Mouse (Mus musculus): ENCODE data around the gene Tmem145.
A peak's percentile ranks its signal among the peaks of the same experiment; 100 is the strongest.

Tmem145 gene

DNA sequence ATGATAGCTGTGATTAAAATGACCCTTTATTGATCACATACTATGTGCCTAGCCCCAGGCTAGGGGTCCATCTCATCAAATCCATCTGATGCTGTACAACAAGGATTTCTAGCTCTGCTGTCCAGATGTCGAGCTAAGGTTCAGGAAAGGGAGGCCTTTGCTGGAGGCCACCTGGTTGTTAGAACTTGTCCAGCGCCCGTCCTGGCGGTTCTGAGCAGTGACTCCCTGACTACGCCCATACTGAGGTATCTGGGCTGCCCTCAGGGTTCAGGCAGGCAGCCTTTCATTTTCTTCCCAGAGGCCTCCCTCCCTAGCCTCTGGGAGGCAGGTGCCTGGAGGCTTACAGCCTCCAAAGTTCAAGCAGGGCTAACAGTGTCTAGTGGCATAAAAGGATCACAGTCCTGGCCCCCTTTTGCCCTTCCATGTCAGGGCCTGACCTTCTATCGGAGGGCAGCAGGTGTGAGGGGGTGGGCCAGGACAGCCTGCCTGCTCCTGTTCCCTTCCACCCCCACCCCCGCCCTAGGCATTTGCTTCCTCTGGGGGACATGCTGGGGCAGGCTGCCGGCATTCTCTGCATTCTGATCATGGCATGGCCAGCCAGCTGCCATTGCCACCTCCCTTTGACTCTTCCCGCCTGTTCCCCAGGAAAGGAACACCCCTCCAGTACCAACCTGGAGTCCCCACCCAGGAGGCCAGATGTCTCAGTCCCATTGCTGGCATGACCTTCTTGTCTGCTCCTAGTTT, 30.2 kb upstream of the Tmem145 start:
- no peak for DNase-seq (ENCODE audit: extremely low spot score)

DNA sequence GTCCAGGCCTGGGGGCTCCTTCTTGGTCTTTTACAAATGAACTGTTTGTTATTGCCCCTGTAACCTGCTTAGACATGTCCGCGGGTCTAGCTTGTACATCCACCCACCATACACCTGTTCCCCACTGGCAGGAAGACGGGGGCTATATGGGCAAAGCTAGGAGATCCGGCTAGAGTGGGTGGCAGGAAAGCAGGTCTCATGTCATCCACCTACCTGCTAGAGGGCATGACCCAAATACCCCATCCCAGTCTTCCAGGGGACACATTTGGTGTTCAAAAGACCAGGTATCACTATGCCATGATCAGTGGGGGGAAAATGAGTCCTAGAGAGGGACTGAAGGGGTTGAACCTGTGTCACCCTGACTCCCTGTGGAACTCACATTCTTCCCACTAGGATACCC, 28.5 kb upstream of the Tmem145 start:
- no peak for DNase-seq (ENCODE audit: extremely low spot score)

DNA sequence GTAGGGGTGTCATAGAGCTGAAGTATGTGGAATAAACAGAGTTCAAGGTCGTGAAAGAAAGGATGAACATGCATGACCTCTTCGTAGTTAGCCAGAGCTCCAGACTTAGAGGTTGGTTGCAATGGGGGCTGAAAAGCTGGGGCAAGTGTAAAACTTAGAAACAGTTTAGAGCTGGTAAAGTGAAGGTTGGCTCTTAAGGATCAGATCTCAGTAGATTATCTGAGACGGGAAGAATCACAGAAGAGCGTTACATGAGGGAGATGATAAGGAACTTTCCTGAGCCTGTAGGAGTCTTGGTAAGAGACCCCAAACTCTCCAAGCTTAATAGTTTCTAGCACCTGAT, 27.9 kb upstream of the Tmem145 start:
- no peak for DNase-seq (ENCODE audit: extremely low spot score)

DNA sequence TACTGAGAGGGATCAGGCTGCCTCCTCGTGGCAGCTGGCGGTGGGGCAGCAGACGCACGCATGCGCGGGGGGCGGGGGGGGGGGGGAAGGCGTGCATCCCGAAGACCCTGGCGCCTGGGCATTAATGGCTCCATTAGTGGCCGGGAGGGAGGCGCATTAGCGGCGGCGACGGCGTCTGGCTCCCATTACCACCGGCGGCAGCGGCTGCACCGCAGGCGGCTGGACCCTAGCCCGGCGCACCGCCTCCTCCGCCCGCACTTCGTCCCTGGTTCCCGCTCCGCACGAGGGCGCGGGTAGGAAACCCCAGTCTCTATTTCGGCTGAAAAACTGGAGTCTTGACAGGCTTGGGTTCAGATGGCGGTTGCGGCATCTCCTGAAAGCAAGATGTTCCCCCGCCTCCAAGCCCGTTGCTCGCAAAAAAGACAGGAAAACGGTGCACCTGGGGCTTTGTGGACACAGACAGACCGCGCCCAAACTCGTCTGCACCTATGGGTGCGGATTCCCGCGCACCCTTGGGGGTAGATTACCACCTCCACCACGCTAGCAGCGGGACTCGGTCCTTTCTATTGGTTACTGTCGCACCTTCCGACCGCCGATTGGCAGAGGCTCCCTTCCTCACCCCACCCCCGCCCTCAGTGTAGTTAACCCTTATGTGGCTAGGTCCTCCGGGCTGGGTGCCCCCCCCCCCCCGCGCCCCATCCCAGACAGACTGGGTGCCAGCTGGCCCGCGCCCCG, 27.4 kb upstream of the Tmem145 start:
- peak; percentile 91 for DNase-seq (ENCODE audit: extremely low spot score)

DNA sequence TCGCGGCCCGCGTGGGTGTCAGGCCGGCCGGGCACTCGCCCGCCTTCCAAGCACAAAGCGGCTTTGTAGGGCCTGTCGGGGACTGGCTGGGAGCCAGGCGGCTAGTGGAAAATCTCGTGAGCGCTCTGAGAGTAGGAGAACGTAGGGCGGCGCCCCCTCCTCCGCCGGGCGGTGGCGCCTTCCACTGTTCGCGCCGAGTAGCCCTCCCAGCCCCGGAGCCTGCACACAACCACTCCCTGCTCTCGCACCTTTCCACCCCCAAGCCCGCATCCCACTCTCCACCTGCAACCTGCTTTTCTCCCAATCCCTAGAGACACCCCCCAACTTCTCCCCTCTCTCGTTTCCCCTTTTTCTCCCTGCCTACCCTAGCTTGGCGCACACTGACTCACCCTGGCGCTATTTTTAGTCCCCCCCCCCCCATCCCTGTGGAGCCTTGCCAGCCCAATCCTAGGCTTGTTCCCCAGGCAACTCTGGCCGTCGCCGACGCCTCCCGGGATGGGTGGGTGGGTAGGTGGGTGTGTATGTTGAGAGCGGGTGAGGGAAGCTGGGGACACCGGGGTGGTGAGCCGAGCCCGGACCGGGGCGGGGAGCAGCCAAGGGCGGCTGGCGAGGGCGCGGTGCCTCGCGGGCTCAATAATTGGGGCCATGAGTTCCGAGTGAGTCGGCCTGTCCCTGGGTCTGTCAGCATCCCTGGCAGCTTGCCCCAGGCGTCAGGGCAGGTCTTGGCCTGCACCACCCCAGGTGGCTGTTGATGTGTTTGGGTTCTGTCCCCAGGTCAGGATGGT, 26.6 kb upstream of the Tmem145 start:
- peak; percentile 88 for DNase-seq (ENCODE audit: extremely low spot score)

DNA sequence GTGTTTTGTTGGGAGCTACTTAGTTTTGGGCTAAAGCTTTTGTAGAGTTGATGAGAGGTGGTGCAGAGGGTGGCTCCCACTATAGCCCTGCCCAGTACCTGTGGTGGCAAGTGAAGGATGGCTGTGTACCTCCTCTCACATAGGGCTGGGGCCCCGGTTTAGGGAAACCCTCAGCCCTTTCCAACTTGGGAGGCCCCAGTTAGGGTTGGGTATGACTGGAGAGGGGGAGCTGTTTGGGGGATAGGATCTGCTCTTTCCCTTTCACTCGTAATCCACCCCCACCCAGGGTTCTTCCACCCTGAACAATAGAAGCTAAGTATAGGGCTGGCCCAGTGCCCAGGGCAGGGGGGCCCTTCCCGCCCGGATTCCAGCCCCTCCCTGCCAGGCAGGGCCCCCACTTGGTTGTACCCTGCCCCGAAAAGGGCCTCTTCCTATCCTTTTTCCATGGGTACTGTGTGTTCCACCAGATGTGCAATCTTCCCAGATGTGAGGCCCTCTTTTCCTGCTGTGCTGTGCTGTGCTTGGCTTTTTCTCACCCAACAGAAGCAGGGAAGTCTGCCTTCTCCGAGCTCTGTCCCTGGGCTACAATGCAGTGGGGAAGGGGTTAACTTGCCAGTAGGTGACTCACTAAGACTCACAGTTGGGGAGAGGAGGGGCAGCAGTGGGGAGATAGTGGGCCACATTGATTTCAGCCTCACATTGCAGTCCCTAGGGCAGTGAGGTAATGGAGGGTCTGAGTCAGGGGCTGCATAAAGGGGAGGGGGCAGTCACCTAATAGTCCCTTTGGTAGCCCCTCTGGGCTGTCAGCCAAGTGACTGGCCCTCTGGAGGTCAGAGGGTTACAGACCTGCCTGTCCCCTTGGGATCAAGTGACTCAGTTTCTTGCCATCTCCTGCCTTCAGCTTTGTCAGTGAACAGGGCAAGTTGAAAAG, 25.8 kb upstream of the Tmem145 start:
- peak; percentile 50 for DNase-seq (ENCODE audit: extremely low spot score)

DNA sequence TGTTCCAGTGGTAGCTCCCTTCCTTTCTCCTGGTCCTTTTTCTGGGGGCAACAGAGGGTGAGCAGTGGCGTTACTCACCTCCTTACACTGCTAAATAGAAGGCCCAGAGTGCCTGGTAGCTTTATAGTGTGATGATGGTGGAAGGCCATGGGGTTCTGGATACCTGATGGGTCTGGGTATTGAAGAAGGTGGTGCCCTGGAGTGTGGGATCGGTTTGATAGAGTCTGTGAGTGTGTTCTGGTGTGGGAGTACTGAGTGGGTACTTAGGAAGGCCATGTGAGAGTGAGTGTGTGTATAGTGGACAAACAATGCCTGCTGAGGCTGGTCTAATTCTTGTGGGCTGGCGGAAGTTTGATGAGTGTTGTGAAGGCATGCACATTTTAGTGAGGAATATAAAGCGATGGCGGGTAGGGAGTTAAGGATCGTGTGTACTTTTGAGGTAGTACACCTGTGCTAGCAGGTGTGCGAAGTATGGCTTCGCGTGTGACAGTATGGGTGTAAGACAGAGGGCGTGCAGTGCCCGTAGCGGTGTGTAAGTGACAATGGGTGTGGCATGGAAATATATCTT, 24.7 kb upstream of the Tmem145 start:
- DNase-seq (ENCODE audit: extremely low spot score) = no peak

DNA sequence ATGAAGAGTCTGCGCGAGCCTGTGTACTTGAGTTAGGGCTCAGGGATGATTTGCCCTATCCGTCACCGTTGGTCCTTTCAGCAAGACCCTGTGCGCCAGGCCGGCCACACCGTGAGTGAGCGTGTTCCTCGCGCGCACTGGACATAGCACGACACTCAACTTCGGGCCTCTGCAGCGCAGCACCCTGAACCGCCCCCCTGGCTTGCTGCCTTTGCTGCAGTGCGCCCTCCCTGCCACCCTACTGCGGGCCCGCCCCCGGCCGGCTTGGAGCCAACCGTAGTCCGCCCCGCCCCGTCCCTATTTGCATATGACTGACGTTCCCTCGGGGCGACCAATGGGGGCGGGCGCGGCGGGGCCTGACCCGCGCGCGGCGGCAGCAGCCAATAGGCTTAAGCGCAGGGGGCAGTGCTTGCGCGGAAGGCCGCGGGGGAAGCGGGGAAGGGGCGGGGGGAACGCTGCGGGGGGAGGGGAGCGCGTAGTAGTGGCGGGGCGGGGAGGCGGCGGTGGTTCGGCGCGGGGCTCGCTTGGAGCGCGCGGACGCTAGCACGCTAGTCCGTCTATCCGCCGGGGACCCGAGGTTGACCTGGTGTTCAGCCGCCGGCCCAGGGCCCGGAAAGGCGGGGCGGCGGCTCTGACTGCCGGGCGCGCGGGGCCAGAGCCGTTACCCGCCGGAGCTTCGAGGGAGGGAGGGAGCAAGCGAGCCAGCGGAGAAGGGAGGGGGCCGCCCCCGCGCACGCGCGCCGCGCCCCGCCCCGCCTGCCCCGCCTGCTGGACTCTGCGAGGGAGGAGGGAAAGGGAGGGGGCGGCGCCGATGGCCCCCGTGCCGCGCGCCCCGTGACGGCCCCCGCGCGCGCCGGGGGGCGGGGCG, 23.9 kb upstream of the Tmem145 start:
- peak; percentile 97 for DNase-seq (ENCODE audit: extremely low spot score)

DNA sequence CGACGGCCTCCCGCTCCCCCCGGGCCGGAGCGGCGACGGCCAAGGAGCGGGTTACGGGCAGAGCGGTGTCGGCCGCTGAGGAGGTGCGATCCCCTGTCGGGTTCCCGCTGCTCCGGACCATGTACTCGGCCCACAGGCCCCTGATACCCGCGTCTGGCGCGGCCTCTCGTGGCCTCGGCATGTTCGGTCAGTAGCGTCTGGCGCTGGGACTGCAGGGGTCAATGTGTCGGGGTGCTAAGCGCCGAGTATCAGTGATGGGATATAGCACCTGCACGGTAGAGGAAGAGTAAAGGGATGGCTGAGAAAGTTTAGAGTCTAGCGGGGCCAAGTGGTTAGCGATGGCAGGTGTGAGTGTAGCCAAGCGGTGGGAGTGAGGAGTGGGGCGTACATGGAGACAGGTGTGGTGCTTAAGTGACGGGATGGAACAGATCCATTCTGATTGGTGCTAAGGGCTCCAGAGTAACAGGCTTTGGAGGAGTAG, 23.1 kb upstream of the Tmem145 start:
- DNase-seq (ENCODE audit: extremely low spot score) = no peak

DNA sequence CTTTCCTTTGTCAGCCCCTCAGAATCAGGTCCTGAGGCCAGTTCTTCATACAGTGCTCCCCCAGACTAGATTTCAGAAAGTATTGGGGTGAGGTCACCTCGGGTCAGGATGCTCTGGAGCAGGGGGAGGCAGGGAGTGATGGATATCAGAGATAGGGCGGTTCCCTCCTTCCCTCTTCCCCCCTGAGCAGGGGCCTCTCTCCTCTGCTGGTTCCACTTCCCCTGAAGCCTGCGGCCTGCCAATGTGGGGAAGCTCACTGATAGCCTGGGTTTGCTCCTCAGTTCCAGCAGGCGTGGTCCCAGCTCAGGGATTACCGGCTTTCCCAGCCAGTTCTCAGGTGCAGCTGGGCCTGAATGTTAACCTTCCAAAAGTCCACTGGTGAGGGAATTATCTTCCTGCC, 22.3 kb upstream of the Tmem145 start:
- no peak for DNase-seq (ENCODE audit: extremely low spot score)

DNA sequence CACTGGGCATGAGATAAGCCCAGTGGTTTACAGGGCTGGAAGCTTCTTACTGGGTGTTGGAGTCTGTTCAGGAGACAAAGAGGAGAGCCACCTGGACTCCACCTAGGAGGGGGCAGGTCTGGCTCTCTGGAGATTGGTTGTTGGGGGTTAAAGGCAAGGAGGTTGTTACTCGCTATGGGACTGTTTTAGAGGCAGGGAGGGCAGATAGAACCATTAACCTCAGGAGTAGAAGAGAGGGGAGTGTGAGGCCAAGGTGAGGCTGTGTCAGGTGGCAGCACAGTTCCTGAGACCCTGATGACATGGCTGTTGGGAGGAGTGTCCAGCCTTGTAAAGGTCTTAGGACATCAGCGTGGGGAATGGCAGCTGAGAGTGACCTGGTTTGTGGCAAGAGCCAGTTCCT, 21.7 kb upstream of the Tmem145 start:
- DNase-seq (ENCODE audit: extremely low spot score) = no peak

DNA sequence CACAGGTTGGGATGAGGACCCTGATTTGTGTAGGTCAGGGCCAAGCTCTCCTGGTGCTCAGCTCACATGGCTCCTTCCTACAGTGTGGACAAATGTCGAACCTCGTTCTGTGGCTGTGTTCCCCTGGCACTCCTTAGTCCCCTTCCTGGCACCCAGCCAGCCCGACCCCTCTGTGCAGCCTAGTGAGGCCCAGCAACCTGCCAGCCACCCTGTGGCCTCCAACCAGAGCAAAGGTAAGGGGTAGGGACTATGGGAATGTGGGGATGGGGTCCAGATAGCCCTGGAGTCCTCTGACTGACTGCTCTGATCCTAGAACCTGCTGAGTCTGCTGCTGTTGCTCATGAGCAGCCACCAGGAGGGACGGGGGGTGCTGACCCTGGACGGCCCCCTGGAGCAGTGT, 21.1 kb upstream of the Tmem145 start:
- no peak for DNase-seq (ENCODE audit: extremely low spot score)

DNA sequence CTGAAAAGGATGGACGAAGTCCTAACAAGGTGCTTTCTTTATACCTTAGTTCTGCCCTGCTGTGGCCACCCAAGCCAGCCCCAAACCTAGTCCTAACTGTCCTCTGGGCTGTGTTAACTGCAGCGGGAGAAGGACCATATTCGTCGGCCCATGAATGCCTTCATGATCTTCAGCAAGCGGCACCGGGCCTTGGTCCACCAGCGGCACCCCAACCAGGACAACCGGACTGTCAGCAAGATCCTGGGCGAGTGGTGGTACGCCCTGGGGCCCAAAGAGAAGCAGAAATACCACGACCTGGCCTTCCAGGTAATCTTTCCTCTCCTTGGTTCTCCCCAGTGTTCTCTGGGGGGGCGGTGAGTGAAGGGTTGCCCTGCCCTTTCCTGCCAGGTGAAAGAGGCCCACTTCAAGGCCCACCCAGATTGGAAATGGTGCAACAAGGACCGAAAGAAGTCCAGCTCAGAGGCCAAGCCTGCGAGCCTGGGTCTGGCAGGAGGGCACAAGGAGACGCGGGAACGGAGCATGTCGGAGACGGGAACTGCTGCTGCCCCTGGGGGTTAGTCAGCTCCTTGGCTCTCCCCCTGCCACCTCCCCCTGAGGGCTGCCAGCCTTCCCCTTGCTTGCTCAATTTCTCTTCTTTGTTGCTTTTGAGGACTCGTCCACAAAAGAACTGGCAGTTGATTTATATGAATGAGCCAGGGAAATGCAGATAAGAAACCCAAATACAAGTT, 20.2 kb upstream of the Tmem145 start:
- no peak for DNase-seq (ENCODE audit: extremely low spot score)

DNA sequence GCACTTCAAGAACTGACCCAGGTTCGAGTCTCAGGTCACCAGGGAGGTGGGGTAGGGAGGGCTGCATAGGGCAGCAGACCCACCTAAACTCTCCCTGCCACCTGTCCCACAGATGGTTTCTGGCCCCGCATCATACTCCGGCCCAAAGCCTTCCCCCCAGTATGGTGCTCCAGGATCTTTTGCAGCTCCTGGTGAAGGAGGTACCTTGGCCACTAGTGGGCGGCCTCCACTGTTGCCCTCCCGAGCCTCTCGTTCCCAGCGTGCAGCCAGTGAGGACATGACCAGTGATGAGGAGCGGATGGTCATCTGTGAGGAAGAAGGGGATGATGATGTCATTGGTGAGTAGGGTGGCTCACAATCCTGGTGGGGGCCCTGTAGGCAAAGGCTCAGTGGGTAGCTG, 18.9 kb upstream of the Tmem145 start:
- no peak for DNase-seq (ENCODE audit: extremely low spot score)

DNA sequence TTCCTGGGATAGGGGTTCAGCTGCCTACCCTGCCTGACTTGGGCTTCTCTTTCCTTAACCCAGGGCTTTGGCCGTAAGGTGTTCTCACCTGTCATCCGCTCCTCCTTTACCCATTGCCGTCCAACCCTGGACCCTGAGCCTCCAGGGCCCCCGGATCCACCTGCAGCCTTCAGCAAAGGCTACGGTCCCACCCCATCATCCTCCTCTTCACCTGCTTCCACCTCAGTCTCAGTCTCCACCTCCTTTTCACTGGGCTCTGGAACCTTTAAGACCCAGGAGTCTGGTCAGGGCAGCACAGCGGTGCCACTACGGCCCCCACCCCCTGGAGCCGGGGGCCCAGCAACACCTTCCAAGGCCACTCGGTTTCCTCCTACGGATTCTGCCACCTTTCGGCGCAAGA, 17.9 kb upstream of the Tmem145 start:
- no peak for DNase-seq (ENCODE audit: extremely low spot score)

DNA sequence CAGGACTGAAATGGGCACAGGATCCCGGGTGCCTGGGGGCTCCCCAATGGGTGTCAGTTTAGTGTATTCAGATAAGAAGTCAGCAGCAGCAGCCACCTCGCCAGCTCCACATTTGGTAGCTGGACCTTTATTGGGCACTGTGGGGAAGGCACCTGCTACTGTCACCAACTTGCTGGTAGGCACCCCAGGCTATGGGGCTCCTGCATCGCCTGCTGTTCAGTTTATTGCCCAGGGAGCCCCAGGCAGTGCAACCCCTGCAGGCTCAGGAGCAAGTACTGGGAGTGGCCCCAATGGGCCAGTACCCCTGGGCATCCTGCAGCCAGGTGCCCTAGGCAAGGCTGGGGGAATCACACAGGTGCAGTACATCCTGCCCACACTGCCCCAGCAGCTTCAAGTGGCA, 17.2 kb upstream of the Tmem145 start:
- DNase-seq (ENCODE audit: extremely low spot score) = no peak

DNA sequence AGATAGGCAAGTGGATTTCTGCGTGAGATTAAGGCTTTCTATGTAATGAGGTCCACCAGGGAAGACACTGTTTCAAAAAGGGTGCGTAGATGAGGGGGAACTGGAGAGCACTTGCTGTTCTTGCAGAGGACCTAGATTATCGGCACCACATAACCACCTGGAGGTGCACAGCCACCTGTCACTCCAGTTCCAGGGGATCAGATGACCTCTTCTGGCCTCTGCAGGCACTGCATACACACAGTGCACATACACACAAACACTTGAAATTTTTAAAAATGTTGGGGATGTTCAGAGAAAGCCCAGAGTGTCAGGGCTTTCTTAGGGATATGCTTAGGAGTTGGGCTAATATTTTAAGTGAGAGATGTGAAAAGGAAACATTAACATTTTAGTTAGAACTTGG, 16.0 kb upstream of the Tmem145 start:
- DNase-seq (ENCODE audit: extremely low spot score) = no peak

DNA sequence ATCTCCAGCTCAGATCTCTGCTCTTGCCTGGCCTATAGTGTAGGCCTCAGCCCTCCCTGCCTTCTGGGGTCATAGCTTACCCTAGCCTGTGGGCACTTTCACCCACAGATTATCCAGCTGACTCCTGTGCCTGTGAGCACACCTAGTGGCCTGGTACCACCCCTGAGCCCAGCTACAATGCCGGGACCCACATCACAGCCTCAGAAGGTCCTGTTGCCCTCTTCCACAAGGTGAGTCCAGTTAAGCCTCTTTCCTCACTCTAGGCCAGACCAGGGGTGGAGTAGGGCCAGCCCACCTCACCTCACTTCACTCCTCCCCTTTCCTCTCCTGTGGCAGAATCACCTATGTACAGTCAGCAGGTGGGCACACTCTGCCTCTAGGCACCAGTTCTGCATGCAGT, 15.4 kb upstream of the Tmem145 start:
- no peak for DNase-seq (ENCODE audit: extremely low spot score)

DNA sequence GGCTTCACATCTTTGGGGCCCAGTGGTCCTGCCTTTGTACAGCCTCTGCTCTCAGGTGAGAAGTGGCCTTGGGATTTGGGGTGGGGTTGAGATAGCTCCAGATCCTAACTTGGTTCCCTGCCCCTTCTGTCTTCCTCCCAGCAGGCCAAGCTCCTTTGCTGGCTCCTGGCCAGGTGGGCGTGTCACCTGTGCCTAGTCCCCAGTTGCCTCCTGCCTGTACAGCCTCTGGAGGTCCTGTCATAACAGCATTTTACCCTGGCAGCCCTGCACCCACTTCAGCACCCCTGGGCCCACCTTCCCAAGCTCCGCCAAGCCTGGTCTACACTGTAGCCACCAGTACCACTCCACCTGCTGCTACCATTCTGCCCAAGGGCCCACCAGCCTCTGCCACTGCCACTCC, 15.0 kb upstream of the Tmem145 start:
- DNase-seq (ENCODE audit: extremely low spot score) = no peak

DNA sequence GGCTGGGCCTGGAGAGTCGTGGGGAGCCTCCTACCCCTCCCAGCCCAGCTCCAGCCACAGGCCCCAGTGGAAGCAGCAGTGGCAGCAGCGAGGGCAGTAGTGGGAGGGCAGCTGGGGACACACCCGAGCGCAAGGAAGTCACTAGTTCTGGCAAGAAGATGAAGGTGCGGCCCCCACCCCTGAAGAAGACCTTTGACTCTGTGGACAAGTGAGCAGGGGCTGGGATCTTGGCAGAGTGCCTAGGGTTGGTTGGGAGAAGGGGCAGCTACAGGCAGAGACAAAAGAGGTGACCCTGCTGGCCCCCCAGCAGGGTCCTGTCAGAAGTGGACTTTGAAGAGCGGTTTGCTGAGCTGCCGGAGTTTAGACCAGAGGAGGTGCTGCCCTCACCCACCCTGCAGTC, 13.8 kb upstream of the Tmem145 start:
- no peak for DNase-seq (ENCODE audit: extremely low spot score)

All from embryo, embryonic 9.5 days (tissue).